Mouse (Mus musculus): ENCODE measurements at regions not wholly inside any gene's neighbourhood (a gene's known extent, or its start where the extent isn't known, plus 50 kb on each side); places are given as distances from the start of the nearest gene placed in this dataset.

DNA sequence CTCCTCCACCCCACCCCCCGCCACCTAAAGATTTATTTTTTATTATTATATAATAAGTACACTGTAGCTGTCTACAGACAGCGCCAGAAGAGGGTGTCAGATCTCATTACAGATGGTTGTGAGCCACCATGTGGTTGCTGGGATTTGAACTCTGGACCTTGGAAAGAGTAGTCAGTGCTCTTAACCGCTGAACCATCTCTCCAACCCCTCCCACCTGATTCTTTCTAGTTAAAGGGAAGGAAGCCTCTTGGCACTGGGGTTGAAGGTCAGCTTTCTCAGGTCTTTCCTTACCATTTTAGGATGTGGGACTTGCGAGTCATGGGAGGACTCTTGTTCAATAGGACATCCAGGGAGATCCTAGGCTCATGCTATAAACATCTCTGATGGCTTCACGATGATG lies 54.7 kb downstream of the Hes1 start:
- in situ Hi-C loops (cut with MboI, MseI) = no loop called here

DNA sequence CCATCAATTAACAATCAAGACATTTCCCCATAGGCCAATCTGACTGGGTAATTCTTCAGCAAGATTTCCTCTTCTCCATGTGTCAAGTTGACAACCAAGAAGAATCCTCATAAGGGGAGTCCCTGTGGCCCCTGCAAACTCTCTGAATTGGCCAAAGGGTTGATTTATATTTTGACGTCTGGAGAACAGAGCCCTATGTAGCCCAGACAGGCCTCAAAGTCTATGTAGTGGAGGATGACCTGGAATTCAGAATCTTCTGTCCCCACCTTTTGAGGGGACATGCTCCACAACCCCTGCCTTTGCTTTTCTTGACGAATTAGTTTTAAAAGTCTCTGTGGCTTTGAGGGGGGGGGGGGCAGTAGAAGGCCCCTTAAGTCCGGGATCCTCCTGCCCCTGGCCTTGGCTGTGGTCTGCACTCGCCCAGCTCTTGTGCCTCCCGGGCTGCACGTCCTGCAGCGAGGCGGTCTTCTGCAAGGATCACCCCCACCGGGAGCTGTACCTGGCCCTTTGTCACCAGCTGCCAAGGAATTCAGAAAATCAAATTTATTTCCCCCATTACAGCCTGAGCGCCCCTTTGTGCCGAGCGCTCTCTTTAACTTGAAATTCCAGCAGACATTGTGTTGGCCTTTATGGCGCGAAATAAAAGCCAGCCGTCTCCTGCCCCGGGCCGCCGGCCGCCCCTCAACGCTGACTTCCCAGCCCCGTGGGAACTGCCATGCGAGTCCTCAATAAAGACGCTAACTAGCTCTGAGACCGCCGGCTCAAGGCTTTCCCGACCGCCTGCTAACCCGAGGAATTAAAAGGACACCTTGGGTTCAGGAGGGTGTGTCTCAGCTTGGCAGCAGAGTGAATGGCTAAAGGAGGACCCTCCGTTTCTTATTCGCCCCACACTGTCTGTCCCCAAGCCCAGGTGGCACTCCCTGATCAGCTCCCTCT lies 56.4 kb downstream of the Hes1 start:
- in situ Hi-C loops (cut with MboI, MseI) = no loop called here

DNA sequence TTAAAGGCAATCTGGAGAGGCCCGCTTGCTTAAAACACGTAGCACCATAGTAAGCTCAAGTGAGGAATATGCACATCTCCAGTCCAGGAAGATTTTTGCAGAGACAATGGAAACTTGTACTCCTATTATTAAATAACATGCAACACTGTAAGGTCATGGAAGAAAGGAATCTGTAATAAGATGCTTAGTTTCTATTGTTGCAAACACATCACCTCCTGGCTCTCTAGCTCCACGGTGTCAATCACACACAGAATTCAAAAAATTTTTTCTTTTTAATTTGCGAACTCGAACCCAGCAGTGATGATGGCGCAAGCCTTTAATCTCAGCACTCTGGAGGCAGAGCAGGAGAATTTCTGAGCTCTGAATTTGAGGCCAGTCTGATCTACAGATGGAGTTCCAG lies 57.4 kb downstream of the Hes1 start:
- in situ Hi-C loops (cut with MboI, MseI) = no loop called here

DNA sequence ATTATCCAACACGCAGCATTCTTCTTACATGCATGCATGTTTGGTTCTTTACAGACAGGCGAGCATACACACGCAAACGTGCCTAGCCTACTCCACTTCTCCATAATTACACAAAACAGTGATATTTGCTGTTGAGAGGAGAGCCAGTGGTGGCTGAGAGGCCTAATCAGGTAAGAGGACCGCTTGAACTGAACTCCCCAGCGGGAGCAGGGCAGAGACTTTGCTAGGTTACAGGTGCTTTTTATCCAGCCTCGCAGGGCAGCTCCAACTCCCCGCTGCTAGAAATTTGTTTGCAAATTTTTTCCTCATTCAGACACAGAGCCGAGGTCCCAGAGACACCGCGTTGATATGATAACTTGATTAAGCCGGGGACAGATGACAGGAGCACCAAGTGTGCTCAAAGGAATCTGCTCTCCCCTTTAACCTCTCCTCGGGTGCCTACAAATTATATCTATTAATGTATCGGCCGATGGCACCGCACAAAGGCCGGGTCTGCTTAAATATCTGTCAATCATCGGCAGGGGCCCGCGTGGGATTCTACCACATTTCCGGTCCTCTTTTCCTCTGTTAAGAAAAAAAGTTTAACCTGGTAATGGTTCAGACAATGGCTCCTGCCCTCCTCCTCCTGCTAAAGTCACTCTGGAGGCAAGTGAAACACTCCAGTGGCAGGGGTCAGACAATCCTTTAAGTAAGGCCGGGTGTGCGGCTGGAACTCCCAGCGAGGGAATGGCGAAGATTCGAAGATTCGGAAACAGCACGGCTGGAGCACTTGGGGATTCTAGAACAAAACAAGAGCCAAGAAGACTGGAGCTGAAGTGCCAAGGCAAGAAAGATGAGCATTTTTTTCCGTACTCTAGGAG lies 58.3 kb downstream of the Hes1 start:
- in situ Hi-C loops (cut with MboI, MseI) = no loop called here

DNA sequence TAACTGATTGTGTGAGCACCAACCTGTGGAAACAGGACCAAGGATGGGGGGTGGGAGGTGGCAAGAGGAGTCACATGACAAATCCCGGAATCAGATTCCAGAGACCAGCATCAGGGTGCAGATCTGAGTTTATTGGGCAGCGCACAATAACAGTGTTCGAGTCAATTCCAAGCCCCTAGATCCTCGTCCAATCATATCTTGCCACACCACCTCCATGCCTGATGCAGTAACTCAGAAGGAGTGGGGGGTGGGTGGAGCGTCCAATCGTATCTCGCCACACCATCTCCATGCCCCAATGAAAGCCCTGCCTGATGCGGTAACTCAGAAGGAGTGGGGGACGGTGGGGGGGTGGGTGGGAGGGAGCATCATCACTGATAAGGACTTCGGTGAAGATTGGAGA lies 62.8 kb downstream of the Hes1 start:
- in situ Hi-C loops (cut with MboI, MseI) = no loop called here

DNA sequence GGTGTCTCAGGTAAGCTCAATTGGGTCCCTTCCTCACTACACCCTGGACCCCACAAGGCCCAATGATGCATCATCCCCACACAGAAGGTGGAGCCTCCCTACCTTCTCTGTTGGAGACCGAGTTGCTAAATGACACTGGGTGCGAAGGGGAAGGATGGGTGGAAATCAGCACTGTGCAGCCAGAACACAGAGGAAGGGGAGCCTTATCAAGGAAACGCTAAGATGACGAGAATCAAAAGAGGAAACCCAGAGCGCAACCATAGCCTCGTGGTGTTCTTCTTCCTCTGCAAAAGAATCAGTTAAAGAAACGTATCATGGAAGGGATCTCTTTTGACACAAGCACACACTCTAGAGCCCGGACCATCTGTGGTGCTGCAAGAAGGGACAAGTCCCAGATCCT lies 64.6 kb downstream of the Hes1 start:
- in situ Hi-C loops (cut with MboI, MseI) = no loop called here

DNA sequence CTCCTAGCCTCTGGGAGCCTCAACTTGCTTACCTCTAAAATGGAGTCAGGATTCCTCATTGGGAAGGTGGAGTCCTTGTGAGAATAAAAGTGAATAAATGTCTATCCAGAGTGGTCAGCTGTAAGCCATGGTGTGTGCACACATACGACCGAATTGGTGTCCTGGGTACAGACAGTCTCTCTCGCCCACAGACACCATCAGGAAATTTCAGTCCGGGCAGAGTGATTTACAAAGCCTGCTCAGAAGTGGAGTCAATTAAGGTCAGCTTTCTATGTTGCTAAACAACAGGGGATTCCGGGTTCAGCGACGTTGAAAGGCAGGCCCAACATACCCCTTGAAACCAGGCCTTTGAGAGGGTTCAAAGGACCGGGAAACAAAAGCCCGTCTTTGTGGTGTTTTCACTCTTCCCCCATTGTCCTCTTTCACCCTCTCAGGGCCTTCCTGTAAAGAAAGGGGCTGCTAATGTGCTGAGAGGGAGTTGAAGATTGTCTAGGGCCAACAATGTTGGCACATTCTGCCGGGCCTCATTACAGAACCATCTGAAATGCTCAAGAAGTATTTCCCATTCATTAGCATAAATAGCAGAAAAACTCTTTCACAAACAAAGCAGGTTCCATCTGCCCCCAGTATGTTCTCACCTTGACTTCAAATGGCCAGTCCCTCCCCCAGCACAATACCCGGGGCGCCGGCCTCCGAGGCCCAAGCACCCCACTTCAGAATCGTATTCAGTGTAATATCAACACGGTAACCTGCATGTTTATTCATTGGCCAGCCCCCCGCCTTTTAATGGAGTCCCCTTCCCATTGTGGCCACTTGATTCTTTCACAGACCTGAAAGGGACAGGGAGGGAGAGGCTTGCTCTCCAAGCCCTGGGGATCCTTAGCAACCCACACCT lies 65.3 kb downstream of the Hes1 start:
- in situ Hi-C loops (cut with MboI, MseI) = no loop called here

DNA sequence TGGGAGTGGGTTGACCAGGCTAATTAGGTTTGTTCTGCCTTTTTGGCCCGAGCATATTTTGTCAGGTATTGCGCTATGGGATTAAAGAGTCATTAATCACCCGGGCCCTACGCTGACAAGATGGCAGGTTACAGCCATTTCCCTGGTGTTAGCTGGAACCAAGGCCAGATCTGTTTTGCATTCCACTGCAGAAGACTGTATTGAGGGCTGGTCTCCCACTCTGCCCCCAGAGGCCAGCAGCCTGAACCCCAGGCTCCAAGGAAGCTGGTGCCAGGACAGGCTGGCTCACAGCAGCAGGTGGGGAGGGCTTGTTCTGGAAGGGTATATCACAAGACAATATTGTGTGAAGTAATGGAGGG lies 65.9 kb downstream of the Hes1 start:
- in situ Hi-C loops (cut with MboI, MseI) = no loop called here

DNA sequence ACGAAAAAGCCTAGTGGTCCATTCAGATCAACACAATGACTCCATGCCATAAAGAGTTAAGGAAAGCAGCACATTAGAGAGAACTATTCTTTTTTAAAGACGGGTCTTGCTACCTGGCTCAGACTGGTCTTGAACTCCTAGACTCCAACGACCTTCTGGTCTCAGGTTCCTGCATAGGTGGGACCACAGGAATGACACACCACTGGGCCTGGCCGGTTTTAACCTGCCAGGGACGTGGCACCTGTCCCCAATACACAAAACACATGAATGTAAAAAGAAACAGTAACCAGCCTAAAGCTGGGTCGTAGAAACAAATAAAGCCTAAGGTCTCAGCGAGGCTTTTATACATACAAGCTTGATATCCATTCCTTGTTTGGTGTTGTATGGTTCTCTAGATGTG lies 67.9 kb downstream of the Hes1 start:
- in situ Hi-C loops (cut with MboI, MseI) = no loop called here

DNA sequence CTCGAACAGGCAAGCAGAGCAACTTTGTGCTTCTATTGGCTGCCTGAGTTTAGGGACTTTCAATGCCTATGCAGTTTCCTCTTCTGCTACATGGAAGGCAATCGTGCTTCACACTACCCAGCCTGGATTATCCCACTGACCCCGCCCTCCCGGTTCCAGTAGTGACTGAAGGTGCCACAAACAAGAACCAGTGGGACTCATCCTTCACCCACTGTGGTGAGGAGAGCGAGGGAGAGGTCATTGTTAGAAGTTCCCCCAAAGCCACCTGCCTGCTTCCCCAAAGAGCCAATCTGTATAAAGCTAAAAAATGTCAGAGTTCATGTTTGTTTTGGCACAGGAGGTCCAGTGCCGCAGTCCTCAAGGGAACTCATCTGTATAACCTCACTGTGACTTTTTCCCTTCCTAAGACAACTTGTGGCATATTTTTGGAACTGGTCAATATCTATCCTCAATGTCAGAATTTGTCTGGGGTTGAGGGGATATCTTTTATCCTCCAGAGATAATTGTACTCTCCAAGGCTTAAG lies 70.5 kb downstream of the Hes1 start:
- in situ Hi-C loops (cut with MboI, MseI) = loop anchor here (5.0 kb wide), 1 partner anchor 57 kb away; no protein-coding TSS in a partner anchor

DNA sequence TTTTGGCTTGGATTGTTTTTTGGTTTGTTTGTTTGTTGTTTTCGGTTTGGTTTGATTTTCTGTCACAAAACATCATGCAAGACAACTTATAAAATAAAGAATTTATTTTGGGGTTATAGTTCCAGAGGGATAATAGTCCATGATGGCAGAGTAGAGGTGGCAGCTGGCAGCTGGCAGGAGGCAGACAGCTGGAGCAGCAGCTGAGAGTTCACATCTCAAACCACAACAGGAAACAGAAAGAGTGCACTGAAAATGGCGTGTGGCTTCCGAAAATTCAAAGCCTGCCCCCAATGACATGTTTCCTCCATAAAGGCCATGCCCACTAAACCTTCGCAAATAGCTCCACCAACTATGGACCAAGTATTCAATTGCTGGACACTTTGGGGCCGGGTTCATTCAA lies 72.7 kb downstream of the Hes1 start:
- in situ Hi-C loops (cut with MboI, MseI) = loop anchor here (5.0 kb wide), 1 partner anchor 60 kb away; no protein-coding TSS in a partner anchor

DNA sequence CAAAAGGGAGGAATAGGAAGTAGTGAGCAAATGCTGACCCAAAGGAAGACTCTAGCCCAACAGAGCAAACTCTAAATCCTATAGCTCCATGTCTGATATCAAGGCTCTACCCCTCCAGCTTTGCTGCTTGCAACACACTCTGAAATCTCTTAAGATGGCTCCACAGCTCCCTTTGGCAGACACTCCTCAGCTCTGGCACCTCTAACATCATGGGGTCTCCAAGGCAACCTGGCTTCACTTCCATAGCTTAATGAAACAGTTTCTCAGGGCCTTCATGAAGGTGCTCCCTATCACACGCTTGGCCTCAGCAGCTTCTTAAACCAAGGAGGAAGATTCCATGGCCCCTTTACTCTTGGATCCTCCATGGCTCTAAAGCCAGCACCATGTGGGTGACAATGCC lies 73.6 kb downstream of the Hes1 start:
- in situ Hi-C loops (cut with MboI, MseI) = loop anchor here (5.0 kb wide), 1 partner anchor 61 kb away; no protein-coding TSS in a partner anchor

DNA sequence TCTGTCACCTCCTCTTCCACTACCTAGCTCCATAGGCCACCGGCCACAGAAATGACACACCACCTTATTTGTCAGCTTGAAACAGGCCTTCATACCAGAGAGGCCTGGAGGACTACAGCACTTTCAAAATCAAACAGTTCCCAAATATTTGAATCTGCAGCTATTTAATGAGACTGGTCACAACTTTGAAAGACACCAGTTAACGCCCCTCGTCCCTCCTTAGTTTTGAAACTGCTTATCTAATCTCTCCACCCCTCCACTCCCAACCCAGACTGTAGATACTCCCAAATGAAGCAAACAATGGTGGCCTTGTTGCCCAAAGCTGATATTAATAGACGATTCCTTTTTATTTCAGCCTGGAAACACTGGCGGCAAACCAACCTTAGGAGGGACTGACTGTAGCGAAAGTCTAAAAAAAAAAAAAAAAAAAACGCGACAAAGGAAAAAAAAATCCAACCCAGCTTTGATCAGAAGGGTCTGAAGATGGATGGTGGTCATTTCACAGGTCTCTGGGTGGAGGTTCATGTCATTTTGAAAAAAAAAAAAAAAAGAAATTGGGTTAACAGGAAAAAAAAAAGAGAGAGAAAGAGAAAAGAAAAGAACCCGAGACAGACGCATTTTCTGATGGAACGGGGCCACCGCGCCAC lies 80.8 kb downstream of the Hes1 start:
- in situ Hi-C loops (cut with MboI, MseI) = no loop called here

DNA sequence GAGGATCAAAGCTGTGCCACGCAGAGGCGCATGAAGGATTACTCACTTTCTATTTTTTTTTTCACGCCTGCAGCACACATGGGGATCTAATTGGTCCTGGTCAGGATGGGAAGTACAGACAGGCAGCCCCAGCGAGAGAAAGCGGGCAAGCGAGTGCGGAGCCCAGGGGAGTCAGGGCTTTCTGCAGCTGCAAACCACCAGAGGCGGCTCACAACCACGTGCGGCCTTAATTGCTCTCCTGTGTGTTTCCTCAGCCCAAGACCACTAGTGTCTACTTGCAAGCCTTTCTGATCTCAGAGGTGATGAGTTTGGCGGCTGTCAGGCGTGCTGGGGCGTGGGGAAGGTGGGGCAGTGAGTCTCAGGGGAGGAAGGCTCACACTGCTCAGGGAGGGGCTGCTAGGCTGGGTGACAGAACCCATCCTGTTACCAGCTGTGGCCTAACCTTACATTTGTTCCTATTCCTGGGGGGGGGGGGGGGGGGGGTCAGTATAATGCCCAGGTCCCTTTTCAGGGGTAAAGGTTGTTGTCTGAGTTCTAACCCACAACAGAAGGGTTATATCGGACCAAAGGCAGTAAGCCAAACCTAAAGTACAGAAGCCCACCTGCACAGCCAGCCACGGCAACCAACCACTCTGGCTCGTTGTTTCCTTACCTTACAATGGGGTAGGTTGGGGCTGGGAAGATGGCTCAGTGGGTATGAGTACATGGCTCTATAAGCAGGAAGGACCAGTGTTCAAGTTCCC lies 81.5 kb downstream of the Hes1 start:
- in situ Hi-C loops (cut with MboI, MseI) = no loop called here

DNA sequence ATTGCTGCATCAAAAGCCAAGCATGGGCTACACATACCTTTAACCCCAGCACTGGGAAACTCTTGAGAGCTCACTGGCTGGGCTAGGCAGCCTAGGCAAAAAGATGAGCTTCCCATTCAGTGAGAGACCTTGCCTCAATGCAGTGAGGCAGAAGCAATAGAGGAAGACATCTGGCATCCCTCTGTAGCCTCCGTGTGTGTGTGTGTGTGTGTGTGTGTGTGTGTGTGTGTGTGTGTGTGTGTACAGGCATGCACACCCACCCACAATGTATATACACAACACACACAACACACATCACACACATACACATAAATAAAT lies 82.0 kb downstream of the Hes1 start:
- in situ Hi-C loops (cut with MboI, MseI) = no loop called here

DNA sequence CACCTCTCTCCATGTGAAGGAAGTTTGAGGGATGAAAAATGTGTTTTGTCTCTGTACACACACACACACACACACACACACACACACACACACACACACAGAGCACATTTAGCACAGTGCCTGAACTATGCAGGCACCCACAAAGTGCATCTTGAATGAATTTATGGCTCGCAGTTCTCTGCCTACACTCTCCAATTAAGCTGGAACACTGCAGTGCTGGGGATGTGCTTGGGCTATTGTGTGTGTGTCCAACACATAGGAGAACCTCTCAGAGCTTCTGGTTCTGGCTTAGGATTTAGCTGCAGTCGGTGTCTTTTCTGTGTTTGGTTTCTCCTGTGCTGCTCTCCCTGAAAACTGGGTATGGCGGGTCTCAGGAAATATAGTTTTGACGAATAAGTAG lies 83.1 kb downstream of the Hes1 start:
- in situ Hi-C loops (cut with MboI, MseI) = no loop called here

DNA sequence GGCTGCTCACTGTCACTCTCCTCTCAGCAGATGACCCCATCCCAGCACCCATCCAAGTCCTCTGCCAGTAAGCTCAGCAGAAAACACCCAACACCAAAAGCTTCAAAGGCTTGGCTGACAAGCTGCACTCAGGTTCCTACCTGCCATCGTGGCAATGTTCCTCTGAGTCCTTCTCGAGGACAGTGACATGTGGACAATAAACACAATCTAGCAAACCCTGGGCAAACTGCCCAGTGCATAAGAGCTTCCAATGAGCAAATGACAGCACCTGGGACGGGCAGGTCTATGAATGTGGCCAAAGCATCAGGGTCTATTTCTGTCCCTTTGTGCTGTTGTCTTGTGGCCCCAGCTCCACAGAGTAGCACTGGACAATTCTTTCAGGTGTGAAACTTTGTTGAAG lies 86.9 kb downstream of the Hes1 start:
- in situ Hi-C loops (cut with MboI, MseI) = no loop called here

DNA sequence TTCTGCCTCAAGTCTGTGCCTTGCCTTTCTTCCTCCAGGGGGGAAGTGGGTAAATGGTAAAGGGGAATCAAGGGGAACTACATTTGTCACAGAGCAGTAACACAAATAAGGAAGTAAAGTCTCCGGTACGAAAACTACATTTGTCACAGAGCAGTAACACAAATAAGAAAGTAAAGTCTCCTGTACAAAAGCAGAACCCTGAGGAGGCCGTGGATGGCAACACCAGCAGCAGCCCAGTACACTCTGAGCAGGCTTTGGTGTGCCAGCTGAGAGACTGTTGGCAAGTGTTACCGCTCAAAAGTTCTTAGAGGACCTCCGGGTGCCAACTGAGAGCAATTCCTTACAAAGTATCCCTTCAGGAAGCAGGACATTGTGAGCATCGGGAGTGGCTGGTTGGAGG lies 90.9 kb downstream of the Hes1 start:
- in situ Hi-C loops (cut with MboI, MseI) = no loop called here

DNA sequence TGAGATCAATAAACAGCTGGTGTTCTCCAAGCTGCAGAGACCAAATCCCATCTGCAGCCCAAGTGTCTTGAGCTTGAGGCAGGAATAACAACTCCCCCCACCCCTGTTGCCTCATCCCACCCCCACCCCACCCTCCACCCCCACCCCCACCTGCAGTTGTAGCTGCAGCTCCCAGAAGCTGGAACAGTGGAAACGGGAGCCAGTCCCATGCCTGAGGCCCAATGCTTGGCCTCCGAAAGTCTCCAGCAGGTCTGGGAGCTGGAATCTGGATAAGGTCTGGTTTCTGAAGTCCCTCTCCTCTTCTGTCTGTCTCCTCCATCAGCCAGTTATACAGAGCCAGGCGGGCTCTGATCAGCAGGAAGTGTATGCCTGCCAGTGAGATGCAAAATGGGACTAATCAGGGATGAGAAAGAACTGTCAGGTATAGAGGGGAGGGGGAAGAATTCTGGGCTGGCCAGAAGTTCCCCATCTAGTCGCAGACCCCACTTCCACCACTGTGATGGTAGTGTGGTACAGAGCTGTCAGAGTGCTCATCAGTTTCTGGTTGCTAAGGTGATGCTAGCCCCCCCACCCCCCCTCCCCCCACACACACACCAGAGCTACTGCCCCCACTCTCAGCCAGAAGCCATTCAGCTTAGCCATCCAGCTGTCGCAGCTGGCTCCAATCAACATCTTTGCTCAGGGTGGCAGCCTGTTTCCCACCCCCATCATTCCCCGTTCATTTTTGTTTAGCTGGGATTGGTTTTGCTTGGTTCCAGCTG lies 91.5 kb downstream of the Hes1 start:
- in situ Hi-C loops (cut with MboI, MseI) = no loop called here

DNA sequence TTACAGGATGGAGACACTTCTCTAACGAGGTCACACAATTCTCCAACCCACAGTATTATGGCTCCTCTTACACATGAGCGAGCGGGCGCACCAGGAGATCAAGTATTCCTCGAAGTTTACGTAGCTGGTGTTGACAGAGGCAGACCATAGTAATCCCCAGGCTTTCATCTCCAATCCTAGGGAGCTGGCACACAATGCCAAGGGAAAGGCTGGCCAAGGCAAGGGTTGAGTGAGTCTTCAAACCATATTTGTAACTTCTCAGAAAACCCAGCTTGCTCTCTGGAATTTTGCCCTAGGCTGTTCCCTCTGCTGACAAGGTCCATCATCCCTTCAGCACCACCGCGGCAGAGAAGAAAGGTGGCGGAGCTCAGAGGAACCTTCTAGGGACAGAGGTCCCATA lies 94.0 kb downstream of the Hes1 start:
- in situ Hi-C loops (cut with MboI, MseI) = no loop called here

All from T-helper 1 cell (primary cell).